Mouse (Mus musculus) heart, embryonic 15.5 days (tissue): ENCODE data around the gene Dnmt3c. TPM values are rescaled to one million over a fixed set of nuclear protein-coding genes. Genes with fewer than 3 reads are reported as not detected.

Source experiments
- ATAC-seq: fragments of 200-750 bp; cut with Nextera tagmentation; replicated peaks from 2 replicates; pipeline ENCODE4 v1.8.0; 2017; ENCODE audit warnings: low read depth, moderate TSS enrichment; ENCODE audit not compliant: insufficient number of reproducible peaks, insufficient read depth, low FRiP score
- H3K27ac ChIP-seq: fragments of 300-500 bp; sonication (generic); 2 replicates; pipeline ENCODE4 v1.5.1; 2015; ENCODE audit warnings: mild to moderate bottlenecking, inconsistent platforms
- H3K27me3 ChIP-seq: fragments of 300-500 bp; sonication (generic); 2 replicates; pipeline ENCODE4 v1.6.1; 2015; ENCODE audit warnings: inconsistent platforms
- H3K36me3 ChIP-seq: fragments of 300-500 bp; sonication (generic); 2 replicates; pipeline ENCODE4 v1.6.1; 2015; ENCODE audit warnings: mild to moderate bottlenecking, inconsistent platforms
- H3K4me1 ChIP-seq: fragments of 300-500 bp; sonication (generic); replicated peaks from 2 replicates; pipeline ENCODE4 v1.6.1; 2015; ENCODE audit warnings: inconsistent platforms
- H3K4me2 ChIP-seq: fragments of 300-500 bp; sonication (generic); 2 replicates; pipeline ENCODE4 v1.6.1; 2015; ENCODE audit warnings: inconsistent platforms, mild to moderate bottlenecking, moderate library complexity
- H3K4me3 ChIP-seq: fragments of 300-500 bp; sonication (generic); 2 replicates; pipeline ENCODE4 v1.5.1; 2015; ENCODE audit warnings: mild to moderate bottlenecking, inconsistent platforms
- H3K9ac ChIP-seq: fragments of 300-500 bp; sonication (generic); 2 replicates; pipeline ENCODE4 v1.6.1; 2015; ENCODE audit warnings: mild to moderate bottlenecking, inconsistent platforms
- H3K9me3 ChIP-seq: fragments of 300-500 bp; sonication (generic); replicated peaks from 2 replicates; pipeline ENCODE4 v1.6.1; 2016; ENCODE audit warnings: inconsistent platforms
- WGBS: fragments of 180-500 bp; shearing (Covaris S2); methylation state at CpG from one replicate; pipeline ENCODE4 v1.1.7; 2015; ENCODE audit warnings: mixed read lengths; 5-methylcytosine and 5-hydroxymethylcytosine counted together
- polyA plus RNA-seq: library from polyadenylated mRNA; unstranded; fragments of >200 nt; fragmentation: Nextera tagmentation; extraction: Ambion mirVana; gene quantifications from 2 replicates; pipeline ENCODE4 v1.2.1, GENCODE M21; 2015

Dnmt3c gene
- polyA plus RNA-seq, 1 experiment from 2014 or later = not detected

DNA sequence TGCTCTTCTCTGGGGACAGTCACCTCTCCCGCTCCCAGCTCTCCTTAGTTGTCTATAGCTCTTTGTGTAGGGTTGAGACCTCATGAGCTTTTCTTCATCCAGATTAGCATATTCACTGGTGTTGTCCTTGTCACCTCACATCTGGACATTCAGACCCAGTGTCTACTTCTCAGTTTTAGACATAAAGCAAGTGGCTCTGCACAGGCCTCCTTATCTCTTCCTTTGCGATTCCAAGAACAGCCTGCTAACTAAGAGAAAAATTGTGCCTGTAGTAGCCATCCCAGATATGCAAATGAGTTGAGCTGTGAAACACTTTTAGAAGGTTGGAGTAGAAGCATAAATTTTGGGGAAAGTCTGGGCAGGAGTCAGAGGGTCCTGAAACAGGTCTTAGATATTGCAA, 28.0 kb downstream of the Dnmt3c start:
- no peak overlapping the region for H3K4me2 ChIP-seq
- H3K27ac ChIP-seq = no peak overlapping the region
- H3K4me3 ChIP-seq = no peak overlapping the region
- peaks cover 4% of the 10 kb centered on the region; the same call in 1 of the 2 replicates for H3K9me3 ChIP-seq
- no peaks in the 10 kb centered on the region for H3K4me1 ChIP-seq
- H3K9ac ChIP-seq = no peak overlapping the region
- WGBS = 47% methylated on average over 2 of the region's 2 CpGs
- no peaks in the 10 kb centered on the region for H3K27me3 ChIP-seq
- no peaks in the 10 kb centered on the region for H3K36me3 ChIP-seq
- ATAC-seq = no peak

DNA sequence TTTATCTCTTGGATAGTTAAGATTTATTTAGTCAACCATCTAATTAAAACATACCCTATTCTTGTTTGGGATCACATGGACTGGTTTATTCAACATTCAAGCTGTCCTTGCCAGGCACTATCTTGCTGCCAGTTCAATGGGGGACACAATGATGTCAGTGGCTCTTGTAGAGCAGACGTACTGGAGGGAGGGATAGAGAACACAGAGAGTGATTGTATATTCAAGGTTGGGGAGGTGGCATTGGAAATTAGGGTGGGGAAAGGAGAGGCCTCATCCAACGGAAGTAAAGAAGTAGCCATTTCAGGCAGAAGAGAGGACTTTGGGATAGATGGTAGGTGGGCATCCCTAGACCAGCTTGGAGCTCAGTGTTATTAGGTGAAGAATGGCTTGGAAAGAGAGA, 28.4 kb downstream of the Dnmt3c start:
- Histone ChIP-seq H3K4me1 (no peaks in the 10 kb centered on the region), H3K27ac (no peak overlapping the region), H3K4me3 (no peak overlapping the region), H3K27me3 (no peaks in the 10 kb centered on the region), H3K9me3 (peaks cover 4% of the 10 kb centered on the region; the same call in 1 of the 2 replicates), H3K9ac (no peak overlapping the region), H3K36me3 (no peaks in the 10 kb centered on the region), H3K4me2 (no peak overlapping the region)
- 61% methylated on average over 2 of the region's 2 CpGs for WGBS
- ATAC-seq = no peak

DNA sequence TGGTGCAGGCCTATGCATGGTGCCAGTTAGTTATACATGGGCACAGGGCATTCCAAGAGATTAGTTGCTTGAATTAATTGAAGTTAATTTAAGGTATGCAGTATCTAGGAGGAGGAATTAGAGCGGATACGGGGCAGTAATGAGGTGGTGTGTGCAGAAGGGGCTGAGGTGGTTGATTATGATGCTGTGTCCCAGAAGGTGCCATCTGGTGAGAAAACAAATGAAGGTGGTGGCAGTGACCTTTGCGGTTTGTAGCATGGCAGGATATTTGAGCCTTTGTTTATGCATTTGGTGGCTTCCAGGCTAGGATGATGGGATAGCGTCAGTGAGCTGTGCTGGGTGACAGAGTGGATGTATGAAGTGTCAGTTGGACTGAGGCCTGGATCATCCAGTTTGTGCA, 28.8 kb downstream of the Dnmt3c start:
- Histone ChIP-seq H3K9me3 (peaks cover 4% of the 10 kb centered on the region; the same call in 1 of the 2 replicates), H3K4me3 (no peak overlapping the region), H3K4me2 (no peak overlapping the region), H3K4me1 (no peaks in the 10 kb centered on the region), H3K27ac (no peak overlapping the region), H3K9ac (no peak overlapping the region), H3K27me3 (no peaks in the 10 kb centered on the region), H3K36me3 (no peaks in the 10 kb centered on the region)
- no peak for ATAC-seq
- 89% methylated on average over 4 of the region's 4 CpGs for WGBS

DNA sequence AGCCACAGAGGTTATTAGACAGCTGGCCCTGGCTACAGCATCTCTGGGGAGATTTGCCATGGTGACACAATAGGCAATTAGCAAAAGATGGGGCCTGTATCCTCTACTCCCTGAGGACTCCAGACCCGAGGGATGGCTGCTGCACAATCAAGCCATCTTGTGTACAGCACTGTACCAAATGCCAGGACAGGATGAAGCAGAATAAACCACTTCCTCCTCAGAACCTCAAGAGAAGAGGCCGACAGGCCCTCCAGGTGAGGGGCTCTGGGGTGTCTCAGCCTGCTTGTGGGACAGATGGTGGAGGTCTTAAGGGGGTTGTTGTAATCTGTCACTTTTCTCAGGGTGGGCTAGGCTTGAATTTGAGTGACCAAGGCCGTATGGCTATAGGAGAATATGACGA, 37.6 kb downstream of the Dnmt3c start:
- Histone ChIP-seq H3K27me3 (no peaks in the 10 kb centered on the region), H3K9me3 (no peaks in the 10 kb centered on the region), H3K27ac (no peak overlapping the region), H3K4me3 (no peak overlapping the region), H3K9ac (no peak overlapping the region), H3K4me2 (no peak overlapping the region), H3K4me1 (no peaks in the 10 kb centered on the region), H3K36me3 (no peaks in the 10 kb centered on the region)
- 75% methylated on average over 4 of the region's 4 CpGs for WGBS
- ATAC-seq = no peak

DNA sequence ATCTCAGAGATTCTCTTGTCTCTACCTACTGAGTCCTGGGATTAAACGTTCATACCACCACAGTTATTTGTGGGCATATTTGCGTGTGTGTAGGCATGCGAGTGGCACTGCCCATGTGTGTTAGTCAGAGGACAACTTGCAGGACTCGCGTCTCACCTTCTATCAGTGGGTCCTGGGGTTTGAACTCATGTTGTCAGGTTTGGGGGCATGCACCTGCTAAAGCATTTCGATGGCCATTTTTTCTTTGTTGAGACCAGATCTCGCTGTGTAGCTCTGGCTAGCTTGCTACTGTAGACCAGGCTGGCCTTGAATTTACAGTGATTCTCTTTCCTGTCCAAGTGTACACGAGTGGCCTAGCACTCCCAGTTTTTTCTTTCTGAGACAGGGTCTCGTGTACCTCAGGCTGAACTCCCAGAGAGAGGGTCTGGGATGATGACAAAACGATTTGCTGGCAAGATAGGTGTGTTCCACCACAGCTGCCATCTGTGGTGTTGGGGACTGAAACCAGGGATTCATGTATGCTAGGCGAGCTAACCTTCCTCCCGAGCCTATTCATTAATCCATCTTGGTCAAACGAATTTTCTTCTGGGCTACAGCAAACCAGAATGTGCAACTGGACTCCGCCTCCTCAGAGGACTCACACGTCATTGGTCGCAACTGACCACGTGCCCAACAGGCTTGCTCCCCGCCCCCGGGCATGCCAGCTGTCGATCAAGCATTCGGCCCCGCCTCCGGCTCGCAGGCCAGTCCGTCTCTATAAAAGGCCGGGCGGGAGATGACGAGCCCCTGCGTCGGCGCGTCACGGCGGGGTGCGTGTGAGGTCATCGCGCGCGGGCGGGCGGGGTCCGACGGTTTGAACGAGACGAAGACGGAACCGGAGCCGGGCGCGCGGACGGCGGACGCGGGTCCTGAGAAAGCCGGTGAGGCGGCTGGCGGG, 44.3 kb downstream of the Dnmt3c start, which contains the start of gene Mapre1:
Gene Mapre1 (plus strand): TSS at position 775 of the 937 bp plus-strand sequence.
- Histone ChIP-seq H3K27me3 (no peaks in the 10 kb centered on the region), H3K4me3 (peak within 1 kb of the TSS; percentile 78), H3K4me1 (peaks cover 42% of the 10 kb centered on the region), H3K9me3 (no peaks in the 10 kb centered on the region), H3K4me2 (peak within 1 kb of the TSS; percentile 75), H3K36me3 (no peaks in the 10 kb centered on the region), H3K9ac (peak within 1 kb of the TSS; percentile 81), H3K27ac (peak within 1 kb of the TSS; percentile 94)
- peak; percentile 97 for ATAC-seq
- 9% methylated on average over 58 of the region's 58 CpGs for WGBS

DNA sequence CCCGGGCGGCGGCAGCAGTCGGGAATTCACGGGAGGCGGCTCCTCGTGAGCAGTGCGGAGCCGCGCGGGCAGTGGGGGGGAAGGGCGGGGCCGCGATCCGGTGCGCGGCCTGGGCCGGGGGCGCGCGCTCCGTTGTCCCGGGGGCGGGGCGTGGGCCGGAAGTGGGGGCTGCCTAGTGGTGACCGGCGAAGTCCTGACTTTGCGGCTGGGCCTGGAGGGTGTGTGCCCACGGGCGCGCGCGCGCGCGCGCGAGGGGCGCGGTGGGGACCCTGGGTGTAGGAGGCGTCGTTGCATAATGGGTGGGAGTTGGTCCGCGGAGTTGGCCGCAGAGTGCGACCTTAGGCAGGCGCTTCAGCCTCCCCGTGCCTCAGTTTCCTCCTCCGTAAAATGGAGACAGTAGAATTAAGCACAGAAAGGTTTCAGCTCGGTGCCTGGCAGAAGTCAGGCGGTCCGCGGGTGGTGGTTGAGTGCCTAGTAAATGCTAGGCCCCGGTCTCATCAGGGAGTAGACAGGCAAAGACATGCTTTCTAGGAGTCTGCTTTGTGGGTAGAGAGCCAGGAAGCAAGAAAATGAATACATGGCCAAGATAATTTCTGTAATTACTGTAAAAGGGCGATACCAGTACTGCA, 45.1 kb downstream of the Dnmt3c start:
- H3K4me1 ChIP-seq = peaks cover 43% of the 10 kb centered on the region
- no peaks in the 10 kb centered on the region for H3K9me3 ChIP-seq
- H3K9ac ChIP-seq = peak overlapping the region; percentile 81
- WGBS = under 1% methylated on average over 46 of the region's 56 CpGs
- peak overlapping the region; percentile 78 for H3K4me3 ChIP-seq
- H3K36me3 ChIP-seq = peaks cover 5% of the 10 kb centered on the region
- H3K4me2 ChIP-seq = peak overlapping the region; percentile 75
- ATAC-seq = peak; percentile 85
- peak overlapping the region; percentile 94 for H3K27ac ChIP-seq
- H3K27me3 ChIP-seq = no peaks in the 10 kb centered on the region

DNA sequence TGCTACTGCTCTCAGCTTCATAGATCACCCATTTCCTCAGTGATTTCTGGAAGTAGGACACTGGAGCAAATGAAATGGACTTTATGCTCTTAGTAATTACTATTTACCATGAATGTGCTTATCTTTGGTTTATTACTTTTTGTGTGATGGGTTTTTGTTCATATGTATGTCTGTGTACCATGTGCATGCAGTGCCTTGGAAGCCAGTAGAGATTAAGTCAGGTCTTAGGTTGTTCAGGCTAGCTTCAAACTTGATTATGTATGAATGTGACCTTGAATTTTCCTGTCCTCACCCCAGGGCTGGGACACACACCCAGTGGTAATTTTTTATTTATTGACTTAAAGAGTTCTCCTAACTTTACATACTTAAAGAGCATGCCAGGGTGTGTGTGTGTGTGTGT, 51.5 kb downstream of the Dnmt3c start:
- no peaks in the 10 kb centered on the region for H3K9me3 ChIP-seq
- H3K27me3 ChIP-seq = no peaks in the 10 kb centered on the region
- no peak overlapping the region for H3K27ac ChIP-seq
- peaks cover 21% of the 10 kb centered on the region for H3K36me3 ChIP-seq
- H3K4me1 ChIP-seq = peaks cover 56% of the 10 kb centered on the region
- H3K9ac ChIP-seq = no peak overlapping the region
- no peak overlapping the region for H3K4me3 ChIP-seq
- ATAC-seq = no peak
- H3K4me2 ChIP-seq = no peak overlapping the region

DNA sequence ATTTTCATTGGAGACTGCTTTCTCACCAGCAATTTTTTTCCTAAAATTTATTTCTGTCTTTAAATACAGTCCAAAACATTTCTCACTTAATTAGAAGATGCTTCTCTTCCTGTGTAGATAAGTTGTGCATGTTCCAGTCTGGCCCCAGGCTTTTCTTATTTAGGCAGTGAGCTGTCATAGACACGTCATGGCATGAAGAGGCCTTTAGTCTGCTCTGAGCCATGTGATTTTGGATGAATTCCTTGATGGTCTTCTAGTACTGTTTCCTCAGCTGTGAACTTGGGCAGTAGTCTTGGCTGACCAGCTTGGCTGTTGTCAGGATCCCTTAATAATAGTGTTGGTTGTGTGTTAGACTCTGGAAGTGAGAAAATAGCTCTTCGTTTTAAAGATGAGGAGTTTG, 53.9 kb downstream of the Dnmt3c start:
- peaks cover 21% of the 10 kb centered on the region for H3K36me3 ChIP-seq
- no peak overlapping the region for H3K4me2 ChIP-seq
- H3K4me3 ChIP-seq = no peak overlapping the region
- no peak overlapping the region for H3K9ac ChIP-seq
- H3K27ac ChIP-seq = peak overlapping the region; percentile 18; the same call in 1 of the 2 replicates
- no peak for ATAC-seq
- WGBS = 53% methylated on average over 2 of the region's 2 CpGs
- no peaks in the 10 kb centered on the region for H3K27me3 ChIP-seq
- H3K4me1 ChIP-seq = peaks cover 32% of the 10 kb centered on the region
- no peaks in the 10 kb centered on the region for H3K9me3 ChIP-seq

DNA sequence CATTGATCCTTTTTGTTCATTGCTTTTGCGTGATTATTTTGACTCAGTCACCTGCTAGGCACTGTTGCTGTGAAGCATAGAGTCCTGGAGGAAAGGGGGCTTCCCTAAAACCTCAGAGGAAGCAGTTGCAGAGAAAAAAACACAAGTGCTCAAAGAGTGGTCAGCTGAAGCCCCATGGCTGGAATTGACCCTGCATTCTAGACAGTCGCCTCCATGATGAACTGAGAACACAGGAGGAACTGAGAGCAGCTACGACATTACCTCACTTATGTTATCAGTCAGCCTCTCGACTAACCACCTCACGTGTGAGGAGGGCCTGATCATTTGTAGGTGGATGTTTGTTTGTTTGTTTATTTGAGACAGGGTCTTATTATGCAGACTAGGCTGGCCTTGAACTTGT, 65.7 kb downstream of the Dnmt3c start:
- 62% methylated on average over 5 of the region's 5 CpGs for WGBS
- peaks cover 91% of the 10 kb centered on the region for H3K36me3 ChIP-seq
- peaks cover 9% of the 10 kb centered on the region for H3K4me1 ChIP-seq
- peak overlapping the region; percentile 1; the same call in 1 of the 2 replicates for H3K27ac ChIP-seq
- ATAC-seq = no peak
- H3K27me3 ChIP-seq = no peaks in the 10 kb centered on the region
- H3K4me2 ChIP-seq = no peak overlapping the region
- H3K4me3 ChIP-seq = no peak overlapping the region
- no peaks in the 10 kb centered on the region for H3K9me3 ChIP-seq
- H3K9ac ChIP-seq = no peak overlapping the region

DNA sequence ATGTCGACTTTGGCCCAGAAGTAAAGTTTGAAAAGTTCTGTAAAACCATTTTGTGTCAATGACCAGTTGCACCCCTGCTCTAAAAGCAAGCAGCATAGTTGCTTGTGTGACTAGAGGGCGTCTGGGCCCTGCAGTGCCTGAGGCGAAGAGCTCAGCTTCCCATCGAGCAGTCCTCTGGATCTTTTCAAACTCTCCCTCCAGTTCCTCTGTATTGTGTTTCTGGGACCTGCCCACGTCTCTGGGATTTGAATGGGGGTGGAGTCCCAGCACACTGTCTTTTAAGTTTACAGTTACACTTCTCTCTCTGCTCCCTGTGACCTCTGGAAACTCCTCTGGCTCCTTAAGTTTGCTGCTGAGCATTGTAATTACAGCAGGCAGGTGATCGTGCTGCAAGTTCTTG, 71.0 kb downstream of the Dnmt3c start:
- no peaks in the 10 kb centered on the region for H3K27me3 ChIP-seq
- H3K4me1 ChIP-seq = no peaks in the 10 kb centered on the region
- no peak overlapping the region for H3K4me3 ChIP-seq
- no peaks in the 10 kb centered on the region for H3K9me3 ChIP-seq
- 64% methylated on average over 6 of the region's 6 CpGs for WGBS
- no peak overlapping the region for H3K4me2 ChIP-seq
- peaks cover 68% of the 10 kb centered on the region for H3K36me3 ChIP-seq
- no peak for ATAC-seq
- H3K27ac ChIP-seq = no peak overlapping the region
- H3K9ac ChIP-seq = no peak overlapping the region

DNA sequence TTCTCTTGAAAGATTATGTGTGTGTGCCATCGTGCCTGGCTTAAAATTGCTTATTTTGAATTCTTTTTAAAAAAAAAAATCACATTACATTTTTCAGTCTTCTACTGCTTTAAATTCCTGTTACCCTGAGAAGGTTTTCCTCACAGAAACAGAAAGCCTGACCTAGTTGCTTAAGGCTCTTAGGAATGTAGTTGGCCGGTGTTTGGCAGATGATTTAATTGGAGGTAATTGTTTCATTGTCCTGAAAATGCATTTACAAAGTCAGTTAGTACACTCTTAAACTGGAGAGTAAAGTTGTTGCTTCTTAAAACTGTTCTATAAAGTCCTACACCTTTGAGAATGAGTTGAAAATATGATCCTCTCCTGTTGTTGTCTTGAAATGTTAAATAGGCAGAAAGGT, 72.4 kb downstream of the Dnmt3c start:
- Histone ChIP-seq H3K4me3 (no peak overlapping the region), H3K4me1 (no peaks in the 10 kb centered on the region), H3K27me3 (no peaks in the 10 kb centered on the region), H3K4me2 (no peak overlapping the region), H3K9me3 (no peaks in the 10 kb centered on the region), H3K9ac (no peak overlapping the region), H3K27ac (no peak overlapping the region), H3K36me3 (peaks cover 62% of the 10 kb centered on the region)
- no peak for ATAC-seq
- 85% methylated on average over 2 of the region's 2 CpGs for WGBS
